Mouse (Mus musculus): ENCODE data around the gene Fgf10.

- TF ChIP-seq RAD21 (IDR thresholded peaks at IDR 0.05; ENCODE audit: low read depth, low read length) (no peak), CTCF (conservative IDR thresholded peaks at IDR 0.05 in 1 of 2, IDR thresholded peaks at IDR 0.05 in 1 of 2; ENCODE audit: low read depth in 2 of 2, low read length in 2 of 2) (no peak), EP300 (IDR thresholded peaks at IDR 0.05; ENCODE audit: low read length) (no peak), POLR2A (IDR thresholded peaks at IDR 0.05; ENCODE audit: low read depth, low read length) (no peak), HCFC1 (IDR thresholded peaks at IDR 0.05; ENCODE audit: low read depth, low read length) (no peak)
Observed at GRCm38 (mm10) chr13:118705716-118706115, 36.1 kb downstream of the Fgf10 start.

Measured in CH12.LX (cell line).